Mouse (Mus musculus) bone marrow macrophage, adult 2 months (primary cell): ENCODE data around the gene Egln2.

Experiments
- CTCF ChIP-seq: IDR thresholded peaks from 2 replicates; pipeline ENCODE4 v1.5.1; 2012; ENCODE audit warnings: low read depth, mild to moderate bottlenecking, low read length, moderate library complexity
- POLR2A ChIP-seq: IDR thresholded peaks from 2 replicates; pipeline ENCODE4 v1.6.1; 2012; ENCODE audit warnings: mild to moderate bottlenecking, low read depth, low read length, borderline replicate concordance

GRCm38 (mm10) chr7:27198779-27199178 is 32.2 kb upstream of the Egln2 start:
- TF ChIP-seq CTCF (no peak), POLR2A (no peak)
